In the genomic region with DNA sequence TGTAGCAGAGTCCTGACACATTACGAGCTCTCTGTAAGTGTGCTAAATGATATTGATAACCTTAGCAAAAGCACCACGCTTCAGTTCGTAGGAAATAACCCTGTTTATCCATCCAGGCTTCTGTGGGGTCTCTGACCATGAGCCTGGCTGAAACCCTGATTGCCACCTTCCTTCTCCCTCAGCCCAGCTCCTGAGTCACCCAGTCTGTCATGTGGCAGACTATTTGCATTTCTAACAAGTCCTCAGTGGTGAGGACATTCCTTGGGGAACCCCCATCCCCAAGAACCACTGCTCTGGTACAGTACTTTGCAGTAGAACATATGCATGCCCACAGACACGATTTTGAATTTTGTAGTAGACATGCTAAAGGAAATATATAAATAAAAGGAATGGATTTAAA, we compare ENCODE assay signal across 21 mouse cellular contexts.
"Had no signal": no experiment of that assay in that cellular context is flagged by ENCODE, and none has a peak within 500 bp of the region (broad histone marks: within the 10 kb centered on the region; RNA-seq: fewer than 3 reads in every experiment).

No protein-coding gene starts in this region.

- H3K4me1 ChIP-seq: liver, embryonic 12.5 days had no signal

- H3K27ac ChIP-seq: heart, embryonic 10.5 days; hindbrain, embryonic 13.5 days; hindbrain, embryonic 15.5 days; hindbrain, postnatal 0 days; intestine, embryonic 15.5 days; limb, embryonic 13.5 days; limb, embryonic 15.5 days; liver, embryonic 12.5 days had no signal

- H3K27me3 ChIP-seq: heart, embryonic 12.5 days; hindbrain, embryonic 13.5 days; hindbrain, embryonic 15.5 days; intestine, embryonic 15.5 days; limb, embryonic 13.5 days; limb, embryonic 15.5 days; liver, embryonic 12.5 days had no signal

- H3K4me2 ChIP-seq: heart, embryonic 12.5 days; hindbrain, embryonic 13.5 days; hindbrain, embryonic 15.5 days; intestine, embryonic 15.5 days; limb, embryonic 13.5 days; limb, embryonic 15.5 days; liver, embryonic 12.5 days had no signal

- ATAC-seq: hindbrain, postnatal 0 days; intestine, embryonic 15.5 days; liver, embryonic 12.5 days had no signal

- H3K9me3 ChIP-seq: heart, embryonic 10.5 days; heart, embryonic 12.5 days; hindbrain, embryonic 13.5 days; hindbrain, embryonic 15.5 days; intestine, embryonic 15.5 days; limb, embryonic 13.5 days; limb, embryonic 15.5 days; liver, embryonic 12.5 days had no signal

- H3K36me3 ChIP-seq: heart, embryonic 10.5 days; heart, embryonic 12.5 days; hindbrain, embryonic 13.5 days; hindbrain, embryonic 15.5 days; intestine, embryonic 15.5 days; limb, embryonic 15.5 days; liver, embryonic 12.5 days had no signal

- H3K4me3 ChIP-seq: heart, embryonic 10.5 days; heart, embryonic 12.5 days; hindbrain, embryonic 13.5 days; hindbrain, embryonic 15.5 days; intestine, embryonic 15.5 days; limb, embryonic 13.5 days; limb, embryonic 15.5 days; liver, embryonic 12.5 days had no signal

- DNase-seq: gastrocnemius, adult 2 months; gastrocnemius, postnatal 10 days; gastrocnemius, postnatal 25 days; heart, adult 18-20 months; heart, postnatal 10 days; kidney, adult 18-20 months; kidney, adult 8-10 months; kidney, postnatal 10 days; kidney, postnatal 25 days; layer of hippocampus, adult 9-11 months; layer of hippocampus, postnatal 36 days; left cerebral cortex, postnatal 4 days had no signal

- H3K9ac ChIP-seq: heart, embryonic 12.5 days; hindbrain, embryonic 13.5 days; hindbrain, embryonic 15.5 days; intestine, embryonic 15.5 days; limb, embryonic 13.5 days; limb, embryonic 15.5 days; liver, embryonic 12.5 days had no signal
